Mouse (Mus musculus) MEL (cell line): Measurements from ENCODE around the gene Rassf1. TPM values are rescaled to one million over a fixed set of nuclear protein-coding genes. Genes with fewer than 3 reads are reported as not detected.

Source experiments
- DNase-seq: peaks from one replicate; pipeline ENCODE4 v3.0.0; 2011; ENCODE audit warnings: low read depth, low spot score
- H3K27ac ChIP-seq: 2 replicates; pipeline ENCODE4 v1.5.1; 2012; ENCODE audit warnings: low read depth, mild to moderate bottlenecking, control low read depth, low read length, moderate library complexity; ENCODE audit not compliant: control insufficient read depth
- H3K27me3 ChIP-seq, 2 experiments: fragments of 150-350 bp in 1 of 2; sonication (generic) in 1 of 2; 2 replicates each; pipeline ENCODE4 v1.6.1; 2012; ENCODE audit warnings: low read length in 2 of 2, mild to moderate bottlenecking in 2 of 2, improper control_type of control experiment in 1 of 2, moderate library complexity in 1 of 2; ENCODE audit not compliant: insufficient read depth in 2 of 2, control insufficient read depth in 1 of 2
- H3K36me3 ChIP-seq, 2 experiments: 2 replicates each; pipeline ENCODE4 v1.6.1; 2012 to 2014; ENCODE audit warnings: low read length in 2 of 2, improper control_type of control experiment in 1 of 2, inconsistent platforms in 1 of 2, mild to moderate bottlenecking in 1 of 2; ENCODE audit not compliant: insufficient read depth in 2 of 2, control insufficient read depth in 1 of 2
- H3K4me1 ChIP-seq, 2 experiments: fragments of 150-350 bp in 1 of 2; sonication (generic) in 1 of 2; 2 replicates each; pipeline ENCODE4 v1.6.1; 2012; ENCODE audit warnings: low read length in 2 of 2, improper control_type of control experiment in 1 of 2, mild to moderate bottlenecking in 1 of 2; ENCODE audit not compliant: insufficient read depth in 2 of 2, control insufficient read depth in 1 of 2
- H3K4me3 ChIP-seq, 2 experiments: fragments of 150-350 bp in 1 of 2; sonication (generic) in 1 of 2; 2 replicates each; pipeline ENCODE4 v1.5.1; 2012; ENCODE audit warnings: low read depth in 2 of 2, low read length in 2 of 2, mild to moderate bottlenecking in 2 of 2, moderate library complexity in 2 of 2, control low read depth in 1 of 2, improper control_type of control experiment in 1 of 2; ENCODE audit not compliant: control insufficient read depth in 1 of 2, insufficient read depth in 1 of 2
- H3K79me2 ChIP-seq: 2 replicates; pipeline ENCODE4 v1.6.1; 2012; ENCODE audit warnings: mild to moderate bottlenecking, low read length, moderate library complexity; ENCODE audit not compliant: control insufficient read depth, poor library complexity, insufficient read depth
- H3K9ac ChIP-seq: 2 replicates; pipeline ENCODE4 v1.6.1; 2012; ENCODE audit warnings: low read depth, mild to moderate bottlenecking, control low read depth, low read length, moderate library complexity; ENCODE audit not compliant: control insufficient read depth, poor library complexity, severe bottlenecking
- H3K9me3 ChIP-seq: fragments of 150-350 bp; sonication (generic); replicated peaks from 2 replicates; pipeline ENCODE4 v1.6.1; 2012; ENCODE audit warnings: mild to moderate bottlenecking, low read length, improper control_type of control experiment, moderate library complexity; ENCODE audit not compliant: insufficient read depth
- CHD2 ChIP-seq: IDR thresholded peaks from 2 replicates; pipeline ENCODE4 v1.6.1; 2011; ENCODE audit warnings: low read length, improper control_type of control experiment
- CTCF ChIP-seq, 3 experiments: IDR thresholded peaks in 2 of 3; conservative IDR thresholded peaks in 1 of 3; 2 replicates each; pipeline ENCODE4 v1.5.1; 2011 to 2012; ENCODE audit warnings: low read length in 3 of 3, low read depth in 2 of 3, mild to moderate bottlenecking in 2 of 3, improper control_type of control experiment in 1 of 3, inconsistent platforms in 1 of 3, mixed read lengths in 1 of 3, moderate library complexity in 1 of 3; ENCODE audit not compliant: control insufficient read depth in 1 of 3, insufficient read depth in 1 of 3, poor library complexity in 1 of 3, severe bottlenecking in 1 of 3
- HCFC1 ChIP-seq: IDR thresholded peaks from 2 replicates; pipeline ENCODE4 v1.6.1; 2012; ENCODE audit warnings: low read depth, mild to moderate bottlenecking, inconsistent platforms, low read length, improper control_type of control experiment, moderate library complexity
- MXI1 ChIP-seq: IDR thresholded peaks from 2 replicates; pipeline ENCODE4 v1.6.1; 2011; ENCODE audit warnings: mild to moderate bottlenecking, low read depth, low read length, improper control_type of control experiment
- NRF1 ChIP-seq: IDR thresholded peaks from 2 replicates; pipeline ENCODE4 v1.6.1; 2014; ENCODE audit warnings: low read depth, mild to moderate bottlenecking, inconsistent platforms, low read length, improper control_type of control experiment, moderate library complexity; ENCODE audit not compliant: poor library complexity, insufficient read depth, severe bottlenecking
- POLR2A ChIP-seq, 2 experiments: IDR thresholded peaks; 2 replicates each; pipeline ENCODE4 v1.6.1; 2011 to 2012; ENCODE audit warnings: low read length in 2 of 2, mild to moderate bottlenecking in 2 of 2, control low read depth in 1 of 2, improper control_type of control experiment in 1 of 2, low read depth in 1 of 2, moderate library complexity in 1 of 2; ENCODE audit not compliant: control insufficient read depth in 1 of 2, insufficient read depth in 1 of 2, poor library complexity in 1 of 2
- POLR2AphosphoS2 ChIP-seq: IDR thresholded peaks from 2 replicates; pipeline ENCODE4 v1.6.1; 2011; ENCODE audit warnings: low read length, improper control_type of control experiment
- POLR2AphosphoS5 ChIP-seq: IDR thresholded peaks from 2 replicates; pipeline ENCODE4 v1.6.1; 2012; ENCODE audit warnings: low read depth, borderline replicate concordance, mild to moderate bottlenecking, inconsistent platforms, low read length, moderate library complexity, mixed read lengths
- RAD21 ChIP-seq: IDR thresholded peaks from 2 replicates; pipeline ENCODE4 v1.6.1; 2011; ENCODE audit warnings: mild to moderate bottlenecking, low read depth, low read length, improper control_type of control experiment
- SIN3A ChIP-seq: IDR thresholded peaks from 2 replicates; pipeline ENCODE4 v1.6.1; 2012; ENCODE audit warnings: low read length, improper control_type of control experiment, inconsistent platforms
- SMC3 ChIP-seq: IDR thresholded peaks from 2 replicates; pipeline ENCODE4 v1.6.1; 2011; ENCODE audit warnings: low read depth, low read length, improper control_type of control experiment
- TCF12 ChIP-seq: IDR thresholded peaks from 2 replicates; pipeline ENCODE4 v1.6.1; 2014; ENCODE audit warnings: low read depth, mild to moderate bottlenecking, inconsistent platforms, low read length, improper control_type of control experiment, moderate library complexity
- ZC3H11A ChIP-seq: IDR thresholded peaks from 2 replicates; pipeline ENCODE4 v1.6.1; 2012; ENCODE audit warnings: low read depth, mild to moderate bottlenecking, inconsistent platforms, low read length, improper control_type of control experiment
- ZKSCAN1 ChIP-seq: IDR thresholded peaks from 2 replicates; pipeline ENCODE4 v1.6.1; 2012; ENCODE audit warnings: low read depth, mild to moderate bottlenecking, inconsistent platforms, low read length, improper control_type of control experiment, moderate library complexity
- ZMIZ1 ChIP-seq: IDR thresholded peaks from 2 replicates; pipeline ENCODE4 v1.6.1; 2012; ENCODE audit warnings: low read depth, mild to moderate bottlenecking, inconsistent platforms, low read length, improper control_type of control experiment, moderate library complexity
- polyA plus RNA-seq, 2 experiments: library from polyadenylated mRNA; stranded (reverse) in 1 of 2; unstranded in 1 of 2; fragments of >175 nt in 1 of 2; fragments of >200 nt in 1 of 2; gene quantifications; 2 replicates each; pipeline versions ENCODE4 v1.2.1 to v1.2.4; 2012; ENCODE audit warnings: low replicate concordance in 2 of 2, low read depth in 1 of 2; ENCODE audit not compliant: insufficient read length in 2 of 2, insufficient read depth in 1 of 2, missing spikeins in 1 of 2
- total RNA-seq: library from RNA; depleted of rRNA; stranded (reverse); fragments of 300-350 nt; gene quantifications from 2 replicates; pipeline ENCODE4 v1.2.3, GENCODE M21; 2012

The Rassf1 gene
- total and polyA plus RNA-seq, 3 experiments: 48.0 to 56.9 TPM; not detected in 1

DNA sequence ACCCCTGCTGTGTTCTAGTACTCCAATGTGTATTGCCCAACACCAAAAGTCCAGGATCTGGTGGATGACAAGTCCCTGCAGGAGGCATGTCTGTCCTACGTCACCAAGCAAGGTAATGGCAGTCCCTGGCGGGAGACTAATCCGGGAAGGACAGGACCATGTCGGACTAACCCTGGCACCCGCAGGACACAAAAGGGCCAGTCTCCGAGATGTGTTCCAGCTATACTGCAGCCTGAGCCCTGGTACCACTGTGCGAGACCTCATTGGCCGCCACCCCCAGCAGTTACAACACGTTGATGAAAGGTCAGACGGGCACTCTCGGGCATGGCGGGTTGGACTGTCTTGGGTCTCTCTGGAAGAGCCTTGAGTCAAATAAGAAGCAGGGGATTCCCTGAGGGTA lies 6.6 kb upstream of the Rassf1 start:
- peaks cover 0 to 8% of the 10 kb centered on the region in 2 experiments; a peak in 1 of 4 replicates for H3K4me1 ChIP-seq

DNA sequence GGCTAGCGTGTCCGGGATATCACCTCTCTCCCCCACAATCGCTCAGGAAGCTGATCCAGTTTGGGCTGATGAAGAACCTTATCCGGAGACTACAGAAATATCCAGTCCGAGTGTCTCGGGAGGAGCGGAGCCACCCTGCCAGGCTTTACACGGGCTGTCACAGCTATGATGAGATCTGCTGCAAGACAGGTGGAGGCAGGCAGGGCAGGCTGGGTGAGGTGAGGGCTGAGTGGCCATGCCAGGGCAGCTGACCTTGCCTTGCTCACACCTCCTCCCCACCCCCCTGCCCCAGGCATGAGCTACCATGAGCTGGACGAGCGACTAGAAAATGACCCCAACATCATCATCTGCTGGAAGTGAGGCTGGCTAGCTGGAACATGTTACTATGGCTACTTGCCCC lies 6.2 kb upstream of the Rassf1 start:
- Histone ChIP-seq H3K4me1 (peaks cover 0 to 8% of the 10 kb centered on the region in 2 experiments; a peak in 1 of 4 replicates), H3K9me3 (no peaks in the 10 kb centered on the region), H3K4me3 (no peak overlapping the region), H3K36me3 (peaks cover 0 to 2% of the 10 kb centered on the region in 2 experiments; a peak in 1 of 4 replicates), H3K27ac (no peak overlapping the region), H3K9ac (no peak overlapping the region), H3K79me2 (peaks cover 4% of the 10 kb centered on the region; the same call in 1 of the 2 replicates), H3K27me3 (no peaks in the 10 kb centered on the region)
- TF ChIP-seq CHD2 (no peak), POLR2AphosphoS2 (no peak), ZMIZ1 (no peak), POLR2AphosphoS5 (no peak), TCF12 (no peak), NRF1 (no peak), ZC3H11A (no peak), POLR2A (IDR thresholded peaks at IDR 0.05; ENCODE audit: control insufficient read depth in 1 of 2, insufficient read depth in 1 of 2, low read depth in 1 of 2, low read length in 2 of 2, poor library complexity in 1 of 2) (no peak)
- DNase-seq: no peak

More for the DNA sequence above, 6.6 kb upstream of the Rassf1 start:
- peaks cover 4% of the 10 kb centered on the region; the same call in 1 of the 2 replicates for H3K79me2 ChIP-seq
- H3K9ac ChIP-seq: no peak overlapping the region
- no peak overlapping the region for H3K27ac ChIP-seq
- no peak for TF ChIP-seq ZKSCAN1
- peaks cover 0 to 2% of the 10 kb centered on the region in 2 experiments; a peak in 1 of 4 replicates for H3K36me3 ChIP-seq
- H3K9me3 ChIP-seq: no peaks in the 10 kb centered on the region
- H3K4me3 ChIP-seq: no peak overlapping the region
- DNase-seq: no peak
- H3K27me3 ChIP-seq: no peaks in the 10 kb centered on the region

DNA sequence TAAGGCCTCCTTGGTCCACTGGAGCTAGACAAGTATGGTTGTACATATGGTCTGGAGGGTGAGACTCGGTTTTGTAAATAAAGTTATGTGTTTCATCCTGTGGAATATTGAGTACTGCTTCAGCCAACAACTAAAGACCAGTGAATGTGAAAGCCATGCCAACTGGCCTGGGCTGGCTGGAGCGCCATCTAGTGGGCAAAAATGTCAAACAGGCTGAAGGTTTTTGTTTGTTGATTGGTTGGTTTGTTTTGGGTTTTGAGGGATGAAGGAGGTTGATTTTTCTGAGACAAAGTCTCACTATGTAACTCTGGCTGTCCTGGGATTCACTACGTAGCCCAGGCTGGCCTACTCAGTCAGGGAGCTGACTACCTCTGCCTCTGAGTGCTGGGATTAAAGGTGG lies 5.8 kb upstream of the Rassf1 start:
- Histone ChIP-seq H3K4me1 (peaks cover 0 to 8% of the 10 kb centered on the region in 2 experiments; a peak in 1 of 4 replicates), H3K9ac (no peak overlapping the region), H3K36me3 (peaks cover 0 to 2% of the 10 kb centered on the region in 2 experiments; a peak in 1 of 4 replicates), H3K4me3 (no peak overlapping the region), H3K27ac (no peak overlapping the region), H3K27me3 (no peaks in the 10 kb centered on the region), H3K79me2 (peaks cover 4% of the 10 kb centered on the region; the same call in 1 of the 2 replicates), H3K9me3 (no peaks in the 10 kb centered on the region)
- DNase-seq: peak; percentile 80
- TF ChIP-seq SIN3A (peak; percentile 28; the same call in 1 of the 2 replicates), HCFC1 (0 out of 2 replicates have a peak, but pooled peaks have one; percentile 21), RAD21 (peak; percentile 42), MXI1 (no peak), ZKSCAN1 (no peak), SMC3 (peak; percentile 56), ZC3H11A (0 out of 2 replicates have a peak, but pooled peaks have one; percentile 5), CTCF (IDR thresholded peaks at IDR 0.05 in 2 of 3, conservative IDR thresholded peaks at IDR 0.05 in 1 of 3; ENCODE audit: control insufficient read depth in 1 of 3, insufficient read depth in 1 of 3, low read depth in 2 of 3, low read length in 3 of 3, poor library complexity in 1 of 3, severe bottlenecking in 1 of 3) (peak; percentile 85 to 97 (median 93))
